Mouse (Mus musculus) testis, postnatal 14 days (tissue): ENCODE measurements around the gene Zmiz1.

Experiments used
- DNase-seq: peaks from one replicate; pipeline ENCODE4 v3.0.0; 2021; ENCODE audit warnings: low spot score

The Zmiz1 gene

GRCm38 (mm10) chr14:25537351-25537750 is 78.4 kb downstream of the Zmiz1 start:
- DNase-seq, result no peak

DNA sequence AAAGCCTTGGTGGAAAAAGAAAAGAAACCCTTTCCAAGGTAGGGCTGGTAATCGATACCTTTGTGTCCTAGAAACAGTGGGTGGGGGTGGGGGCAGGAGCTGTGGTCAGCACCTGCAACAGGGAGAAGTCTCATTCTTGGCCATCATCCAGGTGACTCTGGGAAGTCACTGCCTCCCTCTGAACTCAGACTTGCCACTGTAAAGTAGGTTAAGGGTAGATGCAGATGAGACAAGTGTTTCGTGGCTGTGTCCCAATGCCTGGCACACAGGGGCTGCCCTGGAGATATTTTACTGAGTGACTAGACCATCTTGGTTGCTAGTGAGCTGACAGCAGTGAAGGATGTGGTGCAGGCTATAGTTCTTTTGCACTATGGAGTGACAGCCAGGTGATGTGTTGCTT is 79.5 kb downstream of the Zmiz1 start:
- DNase-seq, result no peak

GRCm38 (mm10) chr14:25539493-25540116 is 80.6 kb downstream of the Zmiz1 start:
- no peak for DNase-seq

GRCm38 (mm10) chr14:25540172-25540571 is 81.2 kb downstream of the Zmiz1 start:
- DNase-seq, result no peak

- DNase-seq, result no peak
Measured at GRCm38 (mm10) chr14:25541213-25541612, 82.2 kb downstream of the Zmiz1 start.

DNA sequence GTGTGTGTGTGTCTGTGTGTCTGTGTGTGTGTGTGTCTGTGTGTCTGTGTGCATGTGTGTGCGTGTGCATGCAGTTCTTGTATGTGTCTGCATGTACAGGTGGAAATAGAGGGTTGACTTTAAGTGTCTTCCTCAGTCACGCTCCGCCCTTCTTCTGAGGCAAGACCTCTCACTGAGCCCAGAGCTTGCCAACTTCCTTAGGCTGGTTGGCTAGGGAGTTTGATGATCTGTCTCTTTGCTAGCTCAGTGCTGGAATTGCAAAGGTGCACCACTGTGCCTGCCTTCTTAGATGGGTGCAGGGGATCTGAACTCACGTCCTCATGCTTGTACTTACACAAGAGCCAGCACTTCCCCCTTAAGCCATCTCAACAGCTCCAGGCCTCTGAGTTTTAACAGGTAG is 84.1 kb downstream of the Zmiz1 start:
- DNase-seq, result no peak

DNA sequence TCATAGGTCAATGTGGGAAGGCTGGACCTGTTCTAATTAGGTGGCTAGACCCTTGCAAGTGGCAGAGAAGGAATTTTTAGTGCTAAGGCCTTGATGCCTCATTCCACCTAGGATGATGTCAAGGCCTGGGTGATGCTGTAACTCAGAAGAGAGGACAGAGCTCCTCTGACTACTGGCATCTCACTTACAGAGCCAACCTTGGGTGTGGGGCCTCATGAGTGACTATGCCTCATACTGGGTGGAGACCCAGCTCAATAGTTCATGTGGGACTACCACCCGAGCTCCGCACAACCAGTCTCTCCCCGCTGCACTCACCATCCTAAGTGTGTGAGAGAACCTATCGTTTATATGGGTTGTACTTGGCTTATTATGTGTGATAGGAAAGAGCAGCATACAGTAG is 84.9 kb downstream of the Zmiz1 start:
- no peak for DNase-seq

GRCm38 (mm10) chr14:25546852-25547621 is 88.1 kb downstream of the Zmiz1 start:
- no peak for DNase-seq

DNA sequence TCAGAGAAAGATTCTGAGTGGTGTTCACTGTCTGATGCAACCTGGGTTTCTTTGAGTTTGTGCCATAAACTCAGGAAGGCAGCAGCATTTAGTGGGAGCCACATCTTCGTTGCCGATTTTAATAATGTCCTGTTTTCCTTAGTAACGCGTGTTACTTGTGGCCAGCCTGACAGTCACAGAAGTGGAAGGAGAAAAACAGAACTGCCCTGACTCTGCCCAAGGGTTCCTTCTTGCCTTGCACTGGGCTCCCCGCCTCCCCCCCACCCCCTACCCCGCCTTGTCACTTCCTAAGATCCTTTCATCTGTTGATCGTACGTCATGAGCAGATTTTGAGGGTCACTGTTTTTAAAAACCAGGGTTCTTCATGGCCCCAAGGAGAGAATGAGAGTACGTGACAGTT is 88.9 kb downstream of the Zmiz1 start:
- DNase-seq, result no peak

DNA sequence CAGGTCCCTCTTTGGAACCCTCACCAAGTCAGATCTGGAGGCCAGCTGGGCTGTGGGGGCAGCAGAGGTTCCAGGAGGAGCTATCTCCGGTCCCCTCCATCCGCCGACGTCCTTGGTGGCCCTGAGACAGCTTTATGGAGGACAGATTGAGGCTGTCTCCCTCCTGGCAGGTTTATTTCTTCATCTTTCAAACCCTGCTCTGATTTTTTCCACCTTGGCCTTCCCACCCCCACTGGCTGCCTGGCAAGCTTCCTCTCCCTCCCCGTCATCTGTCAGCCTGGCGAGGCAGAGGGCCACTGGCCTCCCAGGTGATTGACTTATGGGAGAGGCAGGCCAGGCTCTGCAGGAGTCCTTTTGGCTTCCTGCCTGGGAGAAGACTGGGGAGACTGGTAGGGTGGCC is 89.7 kb downstream of the Zmiz1 start:
- DNase-seq, result no peak

GRCm38 (mm10) chr14:25549125-25549524 is 90.1 kb downstream of the Zmiz1 start:
- DNase-seq, result no peak

DNA sequence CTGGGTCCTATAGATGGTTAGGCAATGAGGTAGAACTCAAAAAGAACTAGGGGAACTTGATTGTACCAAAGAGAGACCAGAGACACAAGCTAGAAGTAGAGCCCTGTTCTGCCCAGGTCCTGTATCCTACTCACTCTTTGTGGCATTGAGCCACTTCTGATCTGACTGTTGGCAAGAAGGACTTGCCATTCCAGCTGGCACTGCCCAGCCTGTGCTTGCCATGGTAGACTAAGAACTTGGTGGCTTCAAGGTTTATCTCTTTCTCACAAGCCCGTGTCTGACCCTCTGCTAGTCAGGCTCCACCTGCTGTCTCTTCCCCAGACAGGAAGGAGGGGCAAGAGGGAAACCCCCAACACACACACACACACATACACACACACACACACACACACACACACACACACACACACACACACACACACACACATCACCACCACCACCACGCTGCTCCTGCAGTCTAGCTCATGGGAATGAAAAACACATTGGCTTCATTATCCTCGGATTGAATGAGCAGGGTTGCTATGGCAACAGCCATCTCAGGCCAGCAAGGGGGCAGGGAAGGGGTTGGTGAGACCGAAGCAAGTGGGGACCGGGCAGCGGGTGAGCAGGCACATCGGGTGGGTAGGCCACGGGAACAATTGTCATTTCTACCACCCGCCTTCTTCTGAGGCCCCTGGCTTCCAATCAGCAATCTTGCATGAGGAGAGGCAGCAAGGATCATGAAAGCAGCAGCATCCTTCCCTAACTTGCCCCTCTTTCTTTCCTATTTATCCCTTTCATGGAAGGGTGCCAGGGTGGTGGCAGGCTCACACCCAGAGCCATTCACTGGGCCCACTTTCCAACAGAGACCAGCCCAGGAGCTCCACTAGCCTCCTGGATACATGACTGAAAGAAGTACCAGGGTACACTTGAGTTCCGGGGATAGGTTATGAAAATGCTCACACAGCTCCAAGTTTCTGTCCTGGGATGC is 91.2 kb downstream of the Zmiz1 start:
- DNase-seq, result no peak

- DNase-seq, result no peak
Measured at GRCm38 (mm10) chr14:25551731-25552130, 92.7 kb downstream of the Zmiz1 start.

GRCm38 (mm10) chr14:25553382-25553781 is 94.4 kb downstream of the Zmiz1 start:
- DNase-seq, result no peak

DNA sequence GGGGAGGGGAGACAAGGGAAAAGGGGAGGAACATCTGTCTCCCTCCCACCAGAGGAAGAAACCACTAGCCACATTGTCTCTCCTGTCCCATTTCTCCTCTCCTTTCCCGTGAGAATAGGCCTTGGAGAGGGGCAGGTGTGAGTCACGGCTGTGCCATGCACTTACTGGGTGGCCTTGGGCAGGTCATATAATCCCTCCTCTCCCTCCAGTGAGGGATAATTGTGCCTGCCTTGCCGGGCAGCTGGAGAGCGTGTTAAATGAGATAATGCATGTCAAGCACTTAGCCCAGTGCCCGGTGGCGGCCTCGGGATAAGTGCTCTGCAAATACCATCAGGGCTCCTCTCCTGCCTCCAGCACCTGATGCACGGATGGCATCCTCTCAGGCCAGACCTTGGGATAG is 95.8 kb downstream of the Zmiz1 start:
- DNase-seq, result no peak

- peak; percentile 40 for DNase-seq
Measured at GRCm38 (mm10) chr14:25555291-25555781, 96.4 kb downstream of the Zmiz1 start.

GRCm38 (mm10) chr14:25555848-25556247 is 96.9 kb downstream of the Zmiz1 start:
- DNase-seq, result no peak

DNA sequence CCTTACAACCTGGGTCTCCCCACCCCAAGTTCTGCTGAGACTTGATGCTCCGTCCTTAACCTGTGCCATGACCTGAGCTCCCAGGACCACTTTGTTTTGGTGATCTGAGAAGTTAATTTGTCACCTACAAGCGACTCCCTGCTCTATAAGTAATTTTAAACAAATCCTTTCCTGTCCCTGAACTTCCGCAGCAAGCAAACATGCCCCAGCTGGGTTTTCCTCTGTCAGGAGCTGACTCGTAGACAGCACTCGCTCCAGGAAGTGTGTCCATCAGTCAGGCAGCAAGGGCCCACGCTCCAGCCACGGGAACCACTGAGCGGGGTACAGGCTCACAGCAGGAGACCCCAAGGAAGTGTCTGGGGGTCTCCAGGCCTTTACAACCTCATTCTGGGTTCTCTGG is 98.0 kb downstream of the Zmiz1 start:
- DNase-seq, result no peak

- no peak for DNase-seq
Measured at GRCm38 (mm10) chr14:25558479-25558878, 99.5 kb downstream of the Zmiz1 start.

- no peak for DNase-seq
Measured at GRCm38 (mm10) chr14:25559907-25560306, 100.9 kb downstream of the Zmiz1 start.

DNA sequence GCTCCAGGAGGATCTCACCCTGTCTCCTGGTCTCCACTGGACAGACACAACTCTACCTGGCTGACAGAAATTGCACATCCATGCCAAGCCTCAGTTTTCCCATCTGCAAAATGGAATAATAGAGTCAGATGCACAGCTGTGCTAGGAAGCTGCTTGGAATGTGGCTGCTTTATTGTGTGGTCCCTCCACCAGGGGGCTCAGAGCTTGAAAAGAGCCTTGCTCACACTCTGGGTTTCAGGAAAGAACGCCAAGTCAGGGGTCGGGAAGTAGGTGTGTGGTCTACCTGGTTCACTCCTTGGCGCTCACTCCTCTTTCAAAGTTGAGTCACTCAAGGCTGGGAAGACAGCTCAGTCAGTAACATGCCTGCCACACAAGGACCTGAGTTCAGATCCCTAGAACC is 101.9 kb downstream of the Zmiz1 start:
- DNase-seq, result no peak

DNA sequence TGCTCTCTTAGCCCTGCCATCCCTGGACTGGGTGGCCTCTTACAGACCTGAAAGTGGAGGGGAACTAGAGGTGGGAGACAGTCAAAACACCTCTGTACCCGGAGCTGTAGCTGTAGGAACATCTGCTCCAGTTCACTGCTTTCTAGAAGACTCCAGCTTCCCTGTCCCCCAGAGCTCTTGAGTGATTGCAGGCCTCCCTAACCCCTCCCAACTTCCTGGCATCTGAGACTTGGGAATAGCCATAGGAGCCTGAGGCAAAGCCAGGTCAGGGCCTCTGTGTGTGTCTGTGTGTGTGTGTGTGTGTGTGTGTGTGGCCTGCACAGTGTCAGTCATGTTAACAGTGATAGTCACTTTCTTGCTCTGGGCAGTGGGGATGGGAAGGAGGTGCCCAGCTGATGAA is 102.7 kb downstream of the Zmiz1 start:
- DNase-seq, result no peak

DNA sequence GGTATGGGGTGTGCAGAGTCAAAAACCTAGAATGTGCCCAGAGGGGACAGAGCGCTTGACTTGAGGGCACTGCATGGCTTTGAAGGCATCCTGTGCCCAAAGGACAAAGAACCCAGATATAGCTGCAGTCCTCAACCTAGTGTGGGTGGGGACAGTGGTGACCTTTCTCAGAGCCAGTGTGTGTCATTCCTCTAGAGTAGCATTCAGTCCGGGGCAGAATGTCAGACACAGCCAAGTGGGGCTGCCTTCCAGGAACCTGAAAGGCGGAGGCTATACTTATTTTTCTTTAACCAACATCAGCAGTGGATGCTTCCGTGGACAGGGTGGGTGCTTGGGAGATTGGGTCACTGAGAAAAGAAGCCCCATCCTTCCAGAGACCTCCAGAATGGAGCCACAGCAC is 103.5 kb downstream of the Zmiz1 start:
- DNase-seq, result no peak
